ENCODE assay signal across 15 mouse cellular contexts in the genomic region with DNA sequence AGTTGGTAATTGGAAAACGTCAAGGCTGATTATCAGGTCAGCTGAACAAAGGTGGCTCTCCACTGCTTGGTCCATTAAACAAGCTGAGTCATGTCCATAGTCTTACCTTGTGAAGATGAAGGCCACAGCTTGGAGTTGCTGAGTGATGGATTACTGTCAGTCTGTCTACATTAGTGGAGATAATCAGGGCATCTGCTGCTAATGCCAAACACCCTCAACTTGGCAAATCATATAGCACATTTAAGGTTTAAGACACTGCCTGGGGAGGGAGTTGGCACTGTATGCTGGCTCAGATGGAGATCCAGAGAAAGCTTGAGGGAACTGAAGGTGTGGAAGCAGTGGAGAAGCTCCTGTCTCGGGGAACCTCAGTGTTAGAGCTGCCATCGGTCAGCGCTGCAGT.
"Had no signal": no experiment of that assay in that cellular context is flagged by ENCODE, and none has a peak within 500 bp of the region (broad histone marks: within the 10 kb centered on the region; RNA-seq: fewer than 3 reads in every experiment).

No protein-coding gene starts in this region.

- H3K4me3 ChIP-seq: midbrain, embryonic 13.5 days; midbrain, embryonic 15.5 days; neural tube, embryonic 12.5 days; stomach, embryonic 15.5 days had no signal

- H3K4me2 ChIP-seq: lung, embryonic 14.5 days; midbrain, embryonic 11.5 days; midbrain, embryonic 13.5 days; midbrain, embryonic 15.5 days; neural tube, embryonic 12.5 days; stomach, embryonic 15.5 days had no signal

- H3K9ac ChIP-seq: liver, embryonic 14.5 days; lung, embryonic 14.5 days; midbrain, embryonic 13.5 days; midbrain, embryonic 15.5 days; neural tube, embryonic 12.5 days; stomach, embryonic 15.5 days had no signal

- H3K27me3 ChIP-seq: midbrain, embryonic 13.5 days; midbrain, embryonic 15.5 days; neural tube, embryonic 12.5 days; stomach, embryonic 15.5 days had no signal

- H3K4me1 ChIP-seq: midbrain, embryonic 13.5 days; midbrain, embryonic 15.5 days; neural tube, embryonic 12.5 days; stomach, embryonic 15.5 days had no signal

- H3K9me3 ChIP-seq: midbrain, embryonic 13.5 days; midbrain, embryonic 15.5 days; neural tube, embryonic 12.5 days; stomach, embryonic 15.5 days had no signal

- H3K27ac ChIP-seq: liver, embryonic 14.5 days; midbrain, embryonic 13.5 days; midbrain, embryonic 15.5 days; neural tube, embryonic 12.5 days; stomach, embryonic 15.5 days; stomach, postnatal 0 days had no signal

- DNase-seq: lung, adult 18-20 months; lung, embryonic 14.5 days; lung, postnatal 10 days; lung, postnatal 4 days; right cerebral cortex, postnatal 14 days; thymus, adult 2 months; thymus, postnatal 25 days; thymus, postnatal 4 days had no signal

- ATAC-seq: midbrain, embryonic 13.5 days; midbrain, embryonic 15.5 days had no signal
